Mouse (Mus musculus): ENCODE data around the gene Cadps.
A peak's percentile ranks its signal among the peaks of the same experiment; 100 is the strongest.

Cadps gene

DNA sequence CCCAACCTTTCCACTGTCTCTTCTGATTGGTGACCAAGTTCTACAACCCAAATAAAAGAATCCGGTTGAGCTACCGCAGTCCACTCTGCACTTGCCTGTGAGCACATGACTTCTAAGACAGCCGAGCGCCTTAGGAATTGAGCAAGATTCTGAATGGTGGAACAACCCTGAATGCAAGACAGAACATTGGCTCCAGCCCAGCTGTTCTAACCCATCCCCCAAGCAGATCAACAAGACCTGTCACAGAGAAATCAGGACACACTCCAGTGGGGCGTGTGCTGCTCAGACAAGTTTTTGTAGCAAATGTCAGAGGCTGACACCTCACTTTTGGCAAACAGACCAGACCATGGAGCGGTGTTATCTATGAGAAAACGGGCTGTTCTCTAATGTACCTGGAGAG, 431.7 kb downstream of the Cadps start:
- peak; percentile 1 to 12 for DNase-seq (ENCODE audit: low spot score in 2 of 2)

DNA sequence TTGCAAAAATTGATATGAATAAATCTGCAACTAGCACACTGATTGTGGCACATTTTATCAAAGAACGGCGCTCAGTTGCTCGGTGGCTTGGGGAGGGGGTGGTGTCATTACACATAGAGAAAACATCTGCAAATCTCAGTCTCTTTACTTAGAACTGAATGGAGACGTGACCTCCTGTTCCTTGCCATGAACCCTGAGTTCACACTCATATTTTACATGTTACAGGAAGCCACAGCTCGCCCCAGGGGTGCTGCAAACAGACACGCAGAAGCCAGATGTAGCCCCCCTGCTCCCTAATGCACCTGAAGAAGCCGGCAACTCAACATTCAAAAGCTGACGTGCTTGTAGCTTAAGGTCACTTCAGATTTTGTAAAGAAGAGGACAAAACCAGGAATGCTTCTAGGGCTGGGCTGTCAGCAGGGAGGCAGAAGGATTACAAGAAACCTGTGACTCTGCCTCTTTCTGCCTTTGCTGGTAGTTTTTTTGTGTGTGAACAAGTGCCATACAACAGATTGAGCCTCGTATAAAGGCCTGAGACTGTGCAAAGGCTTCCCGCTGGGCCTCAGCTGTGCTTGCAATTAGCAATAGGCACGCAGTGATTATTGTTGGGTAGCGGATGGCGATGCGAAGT, 434.0 kb downstream of the Cadps start:
- no peak for DNase-seq (ENCODE audit: low spot score in 2 of 2)

- no peak for DNase-seq (ENCODE audit: low spot score in 2 of 2)
Measured at GRCm38 (mm10) chr14:12388192-12388795, 434.6 kb downstream of the Cadps start.

- no peak for DNase-seq (ENCODE audit: low spot score in 2 of 2)
Measured at GRCm38 (mm10) chr14:12387176-12387575, 435.7 kb downstream of the Cadps start.

DNA sequence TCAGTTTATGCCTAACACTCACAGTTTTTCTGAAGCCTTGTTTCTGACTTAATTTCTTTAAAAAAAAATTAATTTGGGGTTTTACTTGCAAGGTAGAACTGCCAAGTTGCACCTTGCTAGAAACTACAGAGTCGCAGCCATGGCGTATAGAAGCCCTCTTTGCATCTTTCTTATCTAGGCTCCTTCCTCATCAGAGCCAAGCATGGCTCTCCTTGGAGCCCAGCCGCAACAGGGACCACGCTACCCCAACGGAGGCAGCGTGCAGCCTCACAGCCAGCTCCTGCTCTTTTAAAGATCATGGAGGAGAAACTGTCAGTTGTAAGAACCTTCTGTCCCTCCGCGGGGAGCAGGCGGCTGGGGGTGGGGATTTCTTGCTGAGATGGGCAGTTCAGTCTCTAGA, 445.0 kb downstream of the Cadps start:
- no peak for DNase-seq (ENCODE audit: low spot score in 2 of 2)

DNA sequence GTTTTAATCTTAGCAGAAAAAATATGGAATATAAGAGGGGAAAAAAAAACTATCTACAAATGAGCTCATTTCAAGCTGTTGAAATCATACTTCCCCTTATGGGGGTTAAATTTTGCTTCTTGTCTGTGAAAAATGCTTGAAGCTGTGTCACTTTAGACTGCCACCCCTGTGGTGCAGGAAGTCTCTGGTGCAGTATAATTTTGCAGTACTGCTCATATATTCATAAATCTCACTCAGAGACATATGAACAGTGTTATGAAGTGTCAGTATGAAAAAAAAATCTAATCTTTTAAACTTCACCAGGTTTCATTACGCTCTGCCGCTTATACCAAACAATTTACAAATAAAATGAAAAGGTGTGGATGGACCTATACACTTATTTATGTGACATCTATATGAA, 445.6 kb downstream of the Cadps start:
- DNase-seq (ENCODE audit: low spot score in 2 of 2), result no peak

- DNase-seq (ENCODE audit: low spot score in 2 of 2), result no peak
Measured at GRCm38 (mm10) chr14:12375451-12375850, 447.4 kb downstream of the Cadps start.

DNA sequence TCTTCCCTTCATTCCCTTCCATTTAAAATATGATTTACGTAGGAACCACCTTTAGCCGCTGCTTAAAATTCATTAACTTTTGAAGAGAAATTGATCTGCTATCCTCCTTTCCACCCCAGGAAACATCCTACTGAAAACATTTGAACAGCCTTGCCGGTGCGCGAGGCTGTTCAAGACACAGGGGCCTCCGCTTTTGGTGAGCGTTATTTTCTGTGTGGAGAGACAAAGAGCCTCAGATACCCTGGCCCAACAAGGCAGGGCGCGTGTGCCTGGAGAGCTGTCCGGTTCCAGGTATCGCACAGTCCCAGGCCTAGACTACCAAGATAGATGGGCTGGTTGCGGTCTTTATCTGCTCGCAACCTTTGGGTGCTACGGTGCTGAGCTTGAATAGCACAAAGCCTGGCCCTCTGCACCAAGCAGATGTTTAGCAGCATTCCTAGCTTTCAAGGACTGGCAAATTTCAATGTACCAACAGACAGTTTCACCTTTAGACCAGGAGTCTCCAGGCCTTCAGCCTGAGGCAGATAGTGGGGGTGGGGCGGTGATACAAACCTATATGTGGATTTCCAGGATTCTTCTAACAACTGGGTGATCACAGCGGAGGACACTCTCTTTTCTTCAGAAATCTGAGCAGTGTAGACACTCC, 472.5 kb downstream of the Cadps start:
- DNase-seq (ENCODE audit: low spot score in 2 of 2), result no peak

GRCm38 (mm10) chr14:12349334-12350090, 473.4 kb downstream of the Cadps start:
- DNase-seq (ENCODE audit: low spot score in 2 of 2), result no peak

DNA sequence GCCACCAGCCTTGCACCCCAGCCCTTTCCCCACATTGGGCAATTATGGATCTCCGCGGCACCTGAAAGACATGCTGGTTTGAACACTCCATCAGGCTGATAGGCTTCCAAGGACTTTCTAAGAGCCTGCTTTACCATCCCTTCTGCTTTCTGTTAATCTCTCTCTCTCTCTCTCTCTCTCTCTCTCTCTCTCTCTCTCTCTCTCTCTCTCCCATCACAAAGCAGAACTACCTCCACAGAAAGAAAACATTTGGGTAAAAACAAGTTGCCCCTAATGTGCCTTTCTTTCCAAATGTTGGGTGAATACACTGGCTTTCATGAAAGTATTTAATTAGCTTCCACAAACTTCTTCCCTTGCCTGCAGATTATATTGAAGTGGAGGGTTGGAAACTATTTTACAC, 474.8 kb downstream of the Cadps start, which contains the start of gene Fezf2:
Gene Fezf2, minus strand, starts transcription at position 101 of the 400 bp plus-strand sequence.
- no peak for DNase-seq (ENCODE audit: low spot score in 2 of 2)

DNA sequence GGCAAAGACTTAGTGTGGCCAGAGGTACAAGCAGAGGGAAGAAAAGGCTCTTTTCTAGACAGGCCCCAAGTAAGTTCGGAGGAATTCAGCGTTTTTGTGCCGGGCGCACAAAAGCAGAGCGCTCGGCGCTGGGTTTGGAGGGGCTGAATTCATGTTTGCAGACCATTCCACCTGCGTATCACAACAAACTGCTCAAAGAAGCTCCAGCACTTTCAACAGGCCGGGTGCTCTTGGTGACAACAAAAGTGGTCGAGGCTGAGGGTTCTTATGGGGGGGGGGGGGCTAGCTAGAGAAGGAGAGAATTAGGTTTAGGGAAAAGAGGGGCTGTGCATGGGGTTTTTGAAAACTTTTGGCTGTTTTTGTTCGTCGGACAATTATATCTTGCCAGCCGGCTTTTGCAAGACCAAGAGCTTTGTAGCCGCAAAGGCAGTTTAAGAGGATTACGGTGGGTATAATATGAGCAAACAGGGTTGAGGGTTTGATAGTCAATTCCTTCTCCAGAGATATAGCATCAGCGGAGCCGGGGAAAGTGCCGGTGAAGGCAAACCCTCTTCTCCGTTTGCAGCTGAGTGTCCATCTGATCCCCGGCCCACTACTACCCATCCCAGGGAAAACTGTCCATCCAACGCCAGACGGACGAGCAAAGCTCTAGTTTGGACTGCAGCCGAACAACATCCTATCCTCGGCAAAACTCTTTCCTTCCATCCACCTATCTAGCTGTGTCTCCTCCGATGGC, 475.8 kb downstream of the Cadps start:
- no peak for DNase-seq (ENCODE audit: low spot score in 2 of 2)

- no peak for DNase-seq (ENCODE audit: low spot score in 2 of 2)
Measured at GRCm38 (mm10) chr14:12346011-12346864, 476.6 kb downstream of the Cadps start.

GRCm38 (mm10) chr14:12345241-12345921, 477.5 kb downstream of the Cadps start:
- no peak for DNase-seq (ENCODE audit: low spot score in 2 of 2)

- DNase-seq (ENCODE audit: low spot score in 2 of 2), result no peak
Measured at GRCm38 (mm10) chr14:12344746-12345240, 478.1 kb downstream of the Cadps start.

- DNase-seq (ENCODE audit: low spot score in 2 of 2), result no peak
Measured at GRCm38 (mm10) chr14:12344061-12344745, 478.7 kb downstream of the Cadps start.

- DNase-seq (ENCODE audit: low spot score in 2 of 2), result no peak
Measured at GRCm38 (mm10) chr14:12343451-12343941, 479.4 kb downstream of the Cadps start.

DNA sequence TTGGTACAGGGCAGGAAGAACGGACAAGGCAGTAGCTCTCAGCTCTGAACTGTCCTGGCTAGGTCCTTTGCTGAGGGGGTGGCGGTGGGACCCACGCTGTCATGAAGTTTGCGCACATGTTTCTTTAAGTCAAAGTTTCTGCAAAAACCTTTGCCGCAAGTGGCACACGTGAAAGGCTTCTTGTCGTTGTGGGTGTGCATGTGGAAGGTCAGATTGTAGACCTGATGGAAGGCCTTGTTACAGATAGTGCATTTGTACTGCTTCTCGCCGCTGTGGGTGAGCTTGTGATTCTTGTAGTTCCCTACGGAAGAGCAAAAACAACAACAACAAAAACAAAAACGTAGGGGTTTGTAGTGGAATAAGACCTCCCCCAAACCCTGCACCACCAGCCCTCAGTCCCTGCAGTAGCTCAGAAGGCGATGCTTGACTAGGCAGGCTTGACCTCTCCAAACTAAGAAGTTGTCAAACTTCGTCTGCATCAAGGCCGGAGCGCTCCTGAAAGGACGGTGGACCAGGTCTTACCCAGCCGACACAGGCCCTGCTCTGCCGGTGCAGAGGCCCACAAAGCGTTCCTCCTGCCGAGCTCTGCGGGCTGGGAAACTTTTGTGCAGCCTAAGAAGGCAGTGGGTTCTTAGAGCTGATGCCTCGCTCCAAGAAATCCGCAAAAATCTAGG, 480.3 kb downstream of the Cadps start:
- no peak for DNase-seq (ENCODE audit: low spot score in 2 of 2)

DNA sequence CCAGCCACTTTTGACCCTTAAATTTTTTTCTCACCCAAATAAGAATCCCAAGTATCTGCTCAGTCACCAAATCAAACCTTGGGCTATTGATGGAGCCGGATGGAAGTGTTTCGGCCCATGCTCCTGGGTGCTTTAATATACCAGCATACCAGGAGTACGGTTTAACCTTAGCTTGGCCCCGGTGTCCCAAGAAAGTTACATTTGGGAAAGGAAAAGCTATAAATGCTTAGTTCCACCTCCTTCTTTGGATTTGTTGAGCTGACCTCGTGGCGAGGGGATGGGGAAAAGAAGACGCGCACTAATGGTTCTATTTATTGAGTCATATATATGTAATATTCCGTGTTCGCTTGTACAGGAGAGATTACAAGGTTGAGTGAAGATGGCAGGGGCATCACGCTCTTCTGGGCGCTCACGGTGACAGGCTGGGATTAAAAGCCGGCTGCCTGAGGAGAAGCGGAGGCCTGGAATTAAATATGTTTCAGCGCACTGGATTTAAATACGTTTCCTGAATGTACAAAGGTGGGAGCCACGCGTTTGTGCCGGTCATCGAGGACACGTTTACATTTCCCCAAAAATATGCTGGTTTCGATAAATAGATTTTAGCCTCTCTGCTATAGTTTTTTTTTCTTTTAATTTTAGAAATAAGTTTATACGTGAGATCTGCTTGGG, 481.0 kb downstream of the Cadps start:
- DNase-seq (ENCODE audit: low spot score in 2 of 2), result no peak

Data from urinary bladder, postnatal 36 days (tissue).